Mouse (Mus musculus) right cerebral cortex, postnatal 36 days (tissue): Measurements from ENCODE around the gene Rasgrp2.

Source experiments
- DNase-seq, 2 experiments: peaks; one replicate each; pipeline ENCODE4 v3.0.0; 2022; ENCODE audit warnings: low spot score in 2 of 2, mixed read lengths in 1 of 2

The Rasgrp2 gene

DNA sequence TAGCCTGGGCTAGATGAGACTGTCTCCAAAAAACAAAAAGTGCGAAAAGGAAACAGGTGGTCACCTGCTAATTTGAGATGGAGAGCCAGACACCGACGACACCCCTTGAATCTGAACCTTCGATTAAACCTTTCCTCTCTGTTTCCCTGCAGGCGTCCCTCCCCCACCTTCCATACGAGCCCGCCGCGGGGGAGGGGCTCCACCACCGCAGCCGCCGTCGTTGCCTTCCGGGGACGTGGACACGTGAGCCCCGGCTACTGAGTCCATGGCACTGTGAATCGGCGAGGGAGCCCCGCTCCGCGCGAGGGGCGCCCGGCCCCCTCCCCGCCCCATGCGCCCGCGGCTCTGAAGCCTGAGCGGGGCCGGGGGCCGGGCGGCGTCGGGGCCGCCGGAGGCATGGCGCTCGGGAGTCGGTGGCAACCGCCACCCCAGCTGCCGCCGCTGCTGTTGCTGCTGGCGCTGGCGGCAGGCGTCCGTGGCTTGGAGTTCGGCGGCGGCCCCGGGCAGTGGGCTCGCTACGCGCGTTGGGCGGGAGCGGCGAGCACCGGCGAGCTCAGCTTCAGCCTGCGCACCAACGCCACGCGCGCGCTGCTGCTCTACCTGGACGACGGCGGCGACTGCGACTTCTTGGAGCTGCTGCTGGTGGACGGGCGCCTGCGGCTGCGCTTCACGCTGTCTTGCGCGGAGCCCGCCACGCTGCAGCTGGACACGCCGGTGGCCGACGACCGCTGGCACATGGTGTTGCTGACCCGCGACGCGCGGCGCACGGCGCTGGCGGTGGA, 28.7 kb downstream of the Rasgrp2 start:
- DNase-seq, result no peak

DNA sequence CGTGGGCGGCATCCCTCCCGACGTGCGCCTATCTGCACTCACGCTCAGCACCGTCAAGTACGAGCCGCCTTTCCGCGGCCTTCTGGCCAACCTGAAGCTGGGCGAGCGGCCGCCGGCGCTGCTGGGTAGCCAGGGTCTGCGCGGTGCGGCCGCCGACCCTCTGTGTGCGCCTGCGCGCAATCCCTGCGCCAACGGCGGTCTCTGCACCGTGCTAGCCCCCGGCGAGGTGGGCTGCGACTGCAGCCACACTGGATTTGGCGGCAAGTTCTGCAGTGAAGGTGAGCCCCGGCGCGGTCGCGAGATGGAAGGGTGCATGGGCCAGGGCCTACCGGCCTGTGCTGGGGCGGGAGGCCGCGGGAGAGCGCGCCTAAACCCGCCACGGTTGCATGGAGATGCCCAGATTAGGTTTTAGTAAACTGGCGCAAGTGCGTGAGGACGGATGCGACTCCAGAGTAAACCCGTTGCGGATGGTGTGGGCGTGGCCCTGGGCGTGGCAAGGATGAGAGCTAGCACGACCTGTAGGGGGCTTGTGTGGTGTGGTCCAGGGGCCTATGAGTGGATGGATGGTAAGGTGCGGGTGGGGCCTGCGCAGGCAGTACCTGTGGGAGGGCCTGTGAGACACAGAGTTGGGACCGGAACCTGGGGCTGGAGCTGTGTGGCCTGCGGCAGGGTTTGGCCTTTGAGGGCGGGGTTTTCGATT, 29.5 kb downstream of the Rasgrp2 start:
- no peak for DNase-seq

- no peak for DNase-seq
Observed at GRCm38 (mm10) chr19:6443016-6443415, 43.9 kb downstream of the Rasgrp2 start.

GRCm38 (mm10) chr19:6445761-6446423, 46.8 kb downstream of the Rasgrp2 start:
- DNase-seq, result no peak

DNA sequence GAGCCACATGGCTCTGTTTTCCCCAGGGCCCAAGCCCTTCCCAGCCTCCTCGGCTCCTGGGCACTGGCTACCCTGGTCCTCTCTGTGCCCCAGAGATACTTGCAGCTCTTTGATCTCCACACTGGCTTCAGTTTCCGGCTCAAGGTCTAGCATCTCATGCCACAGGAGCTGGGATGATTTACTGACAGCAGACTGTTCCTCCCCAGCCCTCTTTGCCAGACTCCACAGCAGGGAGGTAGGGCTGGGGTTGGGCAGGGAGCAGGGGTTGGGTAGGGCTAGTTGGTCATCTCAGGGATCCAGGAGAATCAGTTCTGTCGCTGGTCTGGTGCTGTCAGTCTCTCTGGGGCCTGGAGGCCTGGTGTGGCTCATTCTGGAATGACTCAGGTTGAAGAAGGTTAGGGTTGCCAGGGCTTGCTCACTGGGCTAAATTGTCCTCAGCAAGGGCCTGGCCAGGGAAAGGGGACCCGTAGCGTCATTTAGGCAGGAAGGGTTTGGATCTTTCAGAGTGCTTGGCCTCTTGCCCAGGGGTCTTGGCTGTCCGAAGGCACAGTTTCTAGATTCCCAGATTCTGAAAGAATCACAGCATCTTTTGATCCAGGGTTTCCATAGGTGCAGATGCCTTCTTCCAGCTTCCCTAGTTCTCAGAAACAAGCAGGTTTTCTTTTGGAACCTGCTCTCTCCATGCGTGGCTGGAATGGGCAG, 47.7 kb downstream of the Rasgrp2 start:
- DNase-seq, result no peak

DNA sequence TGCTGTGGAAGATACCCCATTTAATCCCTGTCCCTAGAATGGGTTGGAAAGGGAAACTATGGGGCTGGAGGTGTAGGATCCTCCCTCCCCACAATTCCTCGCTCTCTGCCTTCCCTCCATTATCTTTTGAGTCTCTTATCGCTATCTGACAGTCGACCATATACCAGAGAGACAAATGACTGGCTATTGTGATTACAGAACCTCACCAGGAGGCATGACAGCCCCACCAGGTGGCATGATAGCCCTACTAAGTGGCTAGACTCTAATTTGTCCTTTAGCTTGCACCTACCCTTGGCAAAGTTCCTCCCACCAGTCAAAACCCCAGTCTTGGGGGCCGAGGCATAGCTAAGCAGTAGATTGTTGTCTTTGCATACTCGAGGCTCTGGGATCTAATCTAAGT, 49.6 kb downstream of the Rasgrp2 start:
- DNase-seq, result no peak

DNA sequence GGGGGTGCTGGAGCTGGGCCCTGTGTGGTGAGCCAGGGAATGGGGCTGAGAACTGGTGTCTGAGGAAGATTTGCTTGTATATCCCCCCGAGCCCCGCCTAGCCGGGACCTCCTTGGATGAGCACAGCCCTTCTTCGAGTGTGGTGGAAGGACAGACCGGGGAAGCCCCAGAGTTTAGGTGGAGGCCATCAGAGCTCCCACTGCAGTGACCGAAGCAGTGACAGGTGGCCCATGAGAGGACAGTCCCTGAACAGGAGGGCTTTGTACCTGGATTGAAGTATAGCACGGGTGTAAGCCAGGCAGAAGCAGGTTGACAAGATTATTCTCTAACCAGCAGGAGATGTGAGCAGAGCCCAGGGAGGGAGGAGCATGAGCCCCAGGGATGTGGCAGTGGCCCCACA, 50.7 kb downstream of the Rasgrp2 start:
- DNase-seq, result no peak

DNA sequence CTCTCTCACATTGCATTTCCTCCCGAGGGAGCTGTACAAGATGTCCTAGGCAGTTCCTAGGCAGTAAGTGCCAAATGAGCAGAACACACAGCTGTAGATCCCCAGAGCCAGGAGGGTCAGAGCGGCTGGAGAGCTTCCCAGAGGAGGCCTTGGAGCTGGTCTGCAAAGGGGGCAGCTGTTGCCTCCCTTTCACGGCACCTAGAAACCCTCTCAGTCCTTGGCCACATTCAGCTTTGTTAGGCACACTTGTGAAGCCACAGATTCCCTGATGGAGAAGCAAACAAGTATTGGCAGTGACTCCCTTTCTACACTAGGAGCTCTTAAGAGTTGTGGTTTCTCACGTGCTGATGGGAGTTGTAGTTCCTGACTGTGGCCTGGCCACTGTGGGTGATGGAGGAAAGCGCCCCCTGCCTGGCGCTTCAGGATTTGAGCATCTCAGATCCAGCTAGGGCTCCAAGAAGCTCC, 52.9 kb downstream of the Rasgrp2 start:
- peak; percentile 71 to 82 for DNase-seq

DNA sequence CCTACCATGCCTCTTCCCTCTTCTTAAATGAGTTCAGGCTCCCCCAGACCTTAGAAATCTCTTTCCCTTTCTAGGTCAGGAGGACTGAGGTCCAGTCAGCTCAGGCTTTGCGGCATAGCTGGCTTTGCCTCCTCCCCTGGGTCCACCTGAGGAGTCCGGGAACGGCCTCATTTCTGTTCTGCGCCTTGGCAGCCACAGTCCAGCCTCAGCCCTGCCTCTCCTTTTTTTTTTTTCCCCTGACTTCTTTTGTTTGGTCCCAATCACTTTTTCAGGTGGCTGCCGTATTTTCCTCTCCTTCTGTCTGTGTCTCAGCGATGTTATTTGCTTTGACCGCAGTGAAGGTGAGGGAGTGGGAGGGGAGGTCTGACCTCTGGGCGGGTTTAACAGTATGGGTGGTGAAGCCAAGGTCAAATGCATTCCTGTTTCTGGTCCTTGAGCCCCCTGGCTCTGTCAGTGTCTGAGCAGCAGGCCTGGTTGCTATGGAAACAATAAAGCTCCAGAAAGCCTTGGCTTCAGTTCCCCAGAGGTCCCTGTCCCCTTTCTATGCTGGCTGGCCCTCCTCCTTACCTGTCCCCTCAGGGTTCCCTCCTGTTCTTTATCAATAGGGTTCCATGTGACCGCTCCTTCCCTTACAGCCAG, 53.7 kb downstream of the Rasgrp2 start:
- DNase-seq, result no peak

DNA sequence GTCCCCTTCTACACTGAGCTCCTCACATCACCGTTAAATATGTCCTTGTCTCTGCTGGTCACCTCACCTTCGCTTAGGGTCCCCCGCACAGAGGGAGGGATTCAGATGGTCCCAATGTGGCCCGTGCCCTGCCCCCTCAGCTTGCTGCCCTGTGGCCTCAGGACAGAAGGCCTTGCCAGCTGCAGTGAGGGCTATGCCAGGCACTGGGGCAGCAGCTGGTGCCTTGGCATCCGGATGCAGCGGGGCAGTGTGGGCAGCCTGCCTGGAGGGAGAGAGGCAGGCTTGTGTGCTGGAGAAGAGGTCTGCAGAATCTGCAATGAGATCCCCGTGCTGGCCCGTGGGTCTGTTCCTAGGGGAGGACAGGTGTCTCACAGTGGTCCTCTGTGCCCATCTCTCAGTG, 54.2 kb downstream of the Rasgrp2 start:
- peak; percentile 66 to 73 for DNase-seq

GRCm38 (mm10) chr19:6454041-6454720, 55.0 kb downstream of the Rasgrp2 start:
- no peak for DNase-seq

DNA sequence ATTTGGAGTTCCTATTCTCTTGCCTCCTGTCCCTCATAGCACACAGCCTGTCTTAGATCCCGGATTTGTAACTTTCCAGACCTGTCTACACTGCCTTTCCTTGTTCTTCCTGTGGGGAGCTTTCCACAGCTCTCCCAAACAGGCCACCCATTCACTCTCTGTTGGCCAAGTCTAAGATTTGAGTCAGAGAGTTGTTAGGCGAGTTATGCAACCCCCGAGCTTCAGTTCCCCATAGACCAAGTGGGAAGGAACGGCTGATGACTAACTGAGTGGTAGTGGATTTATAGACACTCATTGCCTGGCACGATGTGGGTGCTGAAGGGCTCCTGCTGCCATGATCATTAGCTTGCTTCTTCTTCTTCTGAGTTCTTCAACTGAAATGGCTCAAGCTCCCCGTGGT, 60.4 kb downstream of the Rasgrp2 start:
- DNase-seq, result peak in 1 of 2 experiments; percentile 60

DNA sequence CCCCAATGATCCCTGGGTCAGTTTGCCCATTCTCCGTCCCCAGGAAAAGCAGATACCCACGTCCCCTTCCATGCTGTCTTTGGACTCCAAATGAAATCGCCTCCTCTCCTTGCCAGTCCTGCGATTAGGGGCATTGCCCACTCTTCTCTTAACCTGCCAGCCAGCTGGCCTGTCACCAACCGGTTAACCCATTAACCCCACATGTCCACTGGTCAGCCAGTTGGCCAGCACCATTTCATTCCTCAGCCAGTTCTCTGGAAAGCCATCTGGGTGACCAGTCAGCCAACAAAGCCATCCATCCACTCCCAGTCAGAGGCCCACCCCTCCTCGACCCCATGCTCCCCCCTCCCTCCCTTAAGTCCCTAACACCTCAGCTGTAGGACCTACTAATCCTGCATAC, 63.7 kb downstream of the Rasgrp2 start:
- no peak for DNase-seq

DNA sequence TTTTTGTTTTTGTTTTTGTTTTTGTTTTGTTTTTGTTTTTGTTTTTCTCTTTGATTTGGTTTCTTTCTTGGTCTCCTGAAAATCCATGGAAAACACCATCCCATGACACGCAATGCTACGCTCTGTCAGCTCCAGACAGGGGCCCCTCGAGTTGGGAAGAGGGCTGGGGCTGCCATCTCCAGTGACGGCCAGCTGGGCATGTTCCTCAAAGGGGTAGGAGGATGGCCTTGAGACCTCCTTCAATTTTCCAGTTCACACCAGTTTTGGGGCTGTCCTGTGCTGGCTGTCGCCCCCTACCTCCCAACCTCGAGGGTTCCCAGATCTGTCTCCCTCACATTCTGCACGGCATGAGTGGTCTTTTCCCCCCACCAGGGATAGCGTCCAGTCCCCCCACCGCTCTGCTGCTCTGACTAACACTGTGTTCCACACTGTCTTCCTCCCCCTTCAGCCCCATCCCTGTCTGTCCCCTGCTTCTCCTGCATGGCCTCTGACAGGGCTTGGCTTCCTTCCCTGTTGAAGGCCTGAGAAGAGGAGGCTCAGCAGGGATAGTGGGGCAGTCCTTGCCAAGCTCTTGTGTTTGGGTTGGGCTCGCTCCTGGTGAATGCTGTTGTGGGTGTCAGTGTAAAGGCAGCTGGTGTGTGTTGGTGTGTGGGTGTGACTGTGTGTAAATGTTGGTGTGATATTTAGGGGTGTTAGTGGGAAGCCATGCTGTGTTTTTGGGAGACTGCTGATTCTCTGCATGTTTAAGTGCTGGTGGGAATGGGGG, 65.3 kb downstream of the Rasgrp2 start:
- DNase-seq, result peak; percentile 73 to 82
